Mouse (Mus musculus): ENCODE measurements around the gene Dock6. TPM values are rescaled to one million over a fixed set of nuclear protein-coding genes. Genes with fewer than 3 reads are reported as not detected.

Gene Dock6
- polyA plus RNA-seq, 1 experiment = 30.8 TPM

DNA sequence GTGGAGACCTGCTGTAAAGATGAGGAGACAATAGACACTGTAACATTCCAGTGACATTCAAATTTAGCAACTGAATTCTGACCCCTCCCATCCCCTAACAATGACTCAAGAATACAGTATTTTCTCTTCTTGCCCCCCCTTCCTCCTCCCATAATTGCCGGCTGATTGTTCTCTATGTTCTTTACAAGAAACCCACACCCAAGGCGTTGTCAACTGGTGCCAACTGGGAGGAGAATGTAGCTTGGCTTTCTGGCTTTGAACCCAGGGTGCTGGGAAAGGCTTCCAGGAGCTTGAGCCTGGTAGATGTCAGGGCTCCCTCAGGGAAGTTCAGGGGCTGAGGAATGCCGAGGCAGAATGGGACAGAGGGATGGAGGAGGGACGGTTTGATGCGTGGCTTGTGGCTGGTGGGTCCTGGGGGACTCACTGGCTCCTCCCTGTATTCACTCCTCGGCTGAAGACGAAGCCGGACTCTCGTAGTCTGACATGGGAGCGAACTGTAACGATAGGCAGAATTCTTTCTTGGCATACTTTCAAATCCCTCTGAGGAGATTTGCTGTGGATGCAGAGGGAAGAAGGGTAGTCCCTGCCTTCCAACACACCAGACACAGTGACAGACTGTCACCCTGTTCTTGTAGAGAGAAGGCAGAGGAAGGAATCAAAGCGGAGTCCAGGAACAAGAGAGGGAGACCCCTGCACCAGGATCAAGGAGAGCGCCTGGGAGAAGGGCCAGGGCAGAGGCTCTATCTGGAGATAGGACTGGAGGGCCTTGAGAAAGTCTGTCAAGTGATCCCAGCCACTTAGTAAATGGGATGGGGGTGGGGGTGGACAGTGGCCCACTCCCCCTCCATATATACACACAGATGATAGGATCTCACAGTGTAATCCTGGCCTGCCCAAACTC is 83.7 kb downstream of the Dock6 start:
- no peak for TF ChIP-seq CTCF (IDR thresholded peaks at IDR 0.05; ENCODE audit: borderline replicate concordance, control insufficient read depth, extremely low read depth, insufficient read depth, low read length, poor library complexity)
- no peak for TF ChIP-seq POLR2A (IDR thresholded peaks at IDR 0.05; ENCODE audit: control insufficient read depth, extremely low read depth, insufficient read depth, low read length, poor library complexity)
- WGBS = 92% methylated on average over 13 of the region's 13 CpGs
- Histone ChIP-seq H3K4me3 (ENCODE audit: control insufficient read depth, insufficient read depth, low read length) (no peak overlapping the region), H3K27ac (ENCODE audit: control insufficient read depth, insufficient read depth, low read length) (no peak overlapping the region), H3K27me3 (ENCODE audit: control insufficient read depth, insufficient read depth, low read length) (no peaks in the 10 kb centered on the region), H3K36me3 (ENCODE audit: control insufficient read depth, insufficient read depth, low read length) (no peaks in the 10 kb centered on the region), H3K4me1 (replicated peaks; ENCODE audit: control insufficient read depth, insufficient read depth, low read length) (no peaks in the 10 kb centered on the region)
- no peak for DNase-seq

GRCm38 (mm10) chr9:21767896-21768295 is 84.5 kb downstream of the Dock6 start:
- no peak overlapping the region for H3K4me3 ChIP-seq (ENCODE audit: control insufficient read depth, insufficient read depth, low read length)
- H3K4me1 ChIP-seq (replicated peaks; ENCODE audit: control insufficient read depth, insufficient read depth, low read length) = no peaks in the 10 kb centered on the region
- TF ChIP-seq POLR2A (IDR thresholded peaks at IDR 0.05; ENCODE audit: control insufficient read depth, extremely low read depth, insufficient read depth, low read length, poor library complexity) = no peak
- TF ChIP-seq CTCF (IDR thresholded peaks at IDR 0.05; ENCODE audit: borderline replicate concordance, control insufficient read depth, extremely low read depth, insufficient read depth, low read length, poor library complexity) = no peak
- WGBS = 95% methylated on average over 11 of the region's 11 CpGs
- H3K27ac ChIP-seq (ENCODE audit: control insufficient read depth, insufficient read depth, low read length) = no peak overlapping the region
- no peaks in the 10 kb centered on the region for H3K36me3 ChIP-seq (ENCODE audit: control insufficient read depth, insufficient read depth, low read length)
- no peak for DNase-seq
- no peaks in the 10 kb centered on the region for H3K27me3 ChIP-seq (ENCODE audit: control insufficient read depth, insufficient read depth, low read length)

DNA sequence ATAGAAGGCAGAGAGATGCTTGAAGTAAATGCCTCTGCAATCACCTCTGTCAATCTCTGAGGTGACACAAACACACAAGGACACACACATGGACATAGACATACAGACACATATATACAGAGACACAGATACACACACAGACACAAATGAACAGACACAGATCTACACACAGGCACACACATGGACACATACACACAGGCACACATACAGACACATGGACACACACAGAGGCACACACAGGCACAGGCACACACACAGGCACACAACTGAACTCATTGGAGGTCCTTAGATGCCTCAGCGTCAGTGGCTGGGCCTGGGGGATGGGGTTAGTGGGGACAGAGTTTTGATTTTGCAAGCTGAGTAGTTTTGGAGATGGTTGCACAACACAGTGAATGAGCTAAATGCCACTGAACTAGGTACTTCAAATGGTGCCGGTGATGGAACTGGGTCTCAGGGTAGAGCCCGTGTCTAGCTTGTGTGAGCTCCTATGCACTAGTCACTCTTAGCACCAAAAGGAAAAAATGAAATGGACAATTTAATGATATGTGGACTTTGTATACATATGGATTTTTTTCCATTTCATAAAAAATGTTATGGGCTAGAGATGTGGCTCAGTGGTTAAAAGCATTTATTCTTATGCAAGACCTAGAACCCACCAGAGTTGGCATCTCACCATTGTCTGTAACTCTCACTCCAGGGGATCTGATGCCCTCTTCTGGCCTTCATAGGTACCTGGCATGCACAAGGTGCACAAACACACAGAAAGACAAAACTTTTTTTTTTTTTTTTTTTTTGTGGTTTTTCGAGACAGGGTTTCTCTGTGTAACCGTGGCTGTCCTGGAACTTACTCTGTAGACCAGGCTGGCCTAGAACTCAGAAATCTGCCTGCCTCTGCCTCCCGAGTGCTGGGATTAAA is 88.1 kb downstream of the Dock6 start:
- no peaks in the 10 kb centered on the region for H3K27me3 ChIP-seq (ENCODE audit: control insufficient read depth, insufficient read depth, low read length)
- DNase-seq = no peak
- no peak overlapping the region for H3K4me3 ChIP-seq (ENCODE audit: control insufficient read depth, insufficient read depth, low read length)
- 86% methylated on average over 6 of the region's 6 CpGs for WGBS
- no peak overlapping the region for H3K27ac ChIP-seq (ENCODE audit: control insufficient read depth, insufficient read depth, low read length)
- TF ChIP-seq POLR2A (IDR thresholded peaks at IDR 0.05; ENCODE audit: control insufficient read depth, extremely low read depth, insufficient read depth, low read length, poor library complexity) (no peak), CTCF (IDR thresholded peaks at IDR 0.05; ENCODE audit: borderline replicate concordance, control insufficient read depth, extremely low read depth, insufficient read depth, low read length, poor library complexity) (no peak)
- H3K36me3 ChIP-seq (ENCODE audit: control insufficient read depth, insufficient read depth, low read length) = no peaks in the 10 kb centered on the region
- peaks cover 5% of the 10 kb centered on the region for H3K4me1 ChIP-seq (replicated peaks; ENCODE audit: control insufficient read depth, insufficient read depth, low read length)

GRCm38 (mm10) chr9:21762135-21762534 is 90.3 kb downstream of the Dock6 start:
- TF ChIP-seq CTCF (IDR thresholded peaks at IDR 0.05; ENCODE audit: borderline replicate concordance, control insufficient read depth, extremely low read depth, insufficient read depth, low read length, poor library complexity) = no peak
- TF ChIP-seq POLR2A (IDR thresholded peaks at IDR 0.05; ENCODE audit: control insufficient read depth, extremely low read depth, insufficient read depth, low read length, poor library complexity) = no peak
- Histone ChIP-seq H3K27ac (ENCODE audit: control insufficient read depth, insufficient read depth, low read length) (no peak overlapping the region), H3K27me3 (ENCODE audit: control insufficient read depth, insufficient read depth, low read length) (no peaks in the 10 kb centered on the region), H3K36me3 (ENCODE audit: control insufficient read depth, insufficient read depth, low read length) (no peaks in the 10 kb centered on the region), H3K4me3 (ENCODE audit: control insufficient read depth, insufficient read depth, low read length) (no peak overlapping the region), H3K4me1 (replicated peaks; ENCODE audit: control insufficient read depth, insufficient read depth, low read length) (peaks cover 21% of the 10 kb centered on the region)
- no peak for DNase-seq

DNA sequence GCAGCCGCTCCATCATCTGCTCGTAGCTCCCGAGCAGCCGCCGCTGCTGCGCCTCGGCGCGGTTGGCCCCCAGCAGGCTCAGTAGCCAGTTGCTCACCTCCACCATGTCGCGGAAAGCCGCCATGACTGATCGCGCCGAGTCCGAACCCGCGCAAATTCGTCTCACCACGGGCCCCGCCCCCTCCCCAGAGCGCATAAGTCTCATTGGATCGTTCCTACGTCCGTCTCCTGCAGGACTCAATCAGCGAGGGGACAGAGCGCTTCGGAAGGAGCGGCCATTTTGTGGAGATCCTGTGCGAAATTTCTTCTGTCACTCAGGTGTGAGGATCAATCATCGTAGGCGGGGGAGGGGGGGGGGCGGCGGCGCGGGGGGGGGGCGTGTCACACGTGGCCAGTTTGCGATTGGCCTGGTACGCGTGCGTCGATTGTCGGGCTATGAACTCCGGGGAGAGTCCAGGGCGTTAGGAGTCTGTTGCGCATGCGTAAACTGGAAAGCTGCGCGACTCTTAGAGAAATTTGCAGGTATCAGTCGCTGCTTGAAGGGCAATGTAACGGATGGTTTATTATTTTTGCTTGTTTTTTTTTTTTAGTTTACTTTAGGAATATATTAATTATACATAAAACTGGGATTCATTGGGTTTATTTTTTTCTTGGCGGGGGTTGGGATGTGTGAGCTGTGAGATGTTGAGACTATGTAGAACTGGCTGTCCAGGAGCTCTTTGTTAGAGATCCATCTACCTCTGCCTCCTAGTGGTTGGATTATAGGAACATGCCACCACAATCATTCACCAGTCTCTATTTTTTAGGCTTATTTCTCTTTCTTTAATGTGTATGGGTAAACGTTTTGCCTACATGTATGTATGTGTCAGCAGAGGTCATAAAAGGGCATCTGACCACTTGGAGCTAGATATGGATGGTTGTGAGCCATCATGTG is 92.0 kb downstream of the Dock6 start, which contains the start of gene Spc24:
Spc24 (minus strand) TSS at position 149 of the 934 bp plus-strand sequence.
- H3K27ac ChIP-seq (ENCODE audit: control insufficient read depth, insufficient read depth, low read length) = no peak within 1 kb of the TSS
- H3K4me1 ChIP-seq (replicated peaks; ENCODE audit: control insufficient read depth, insufficient read depth, low read length) = peaks cover 21% of the 10 kb centered on the region
- under 1% methylated on average over 49 of the region's 54 CpGs for WGBS
- no peaks in the 10 kb centered on the region for H3K36me3 ChIP-seq (ENCODE audit: control insufficient read depth, insufficient read depth, low read length)
- peak; percentile 96 for DNase-seq
- no peaks in the 10 kb centered on the region for H3K27me3 ChIP-seq (ENCODE audit: control insufficient read depth, insufficient read depth, low read length)
- TF ChIP-seq POLR2A (IDR thresholded peaks at IDR 0.05; ENCODE audit: control insufficient read depth, extremely low read depth, insufficient read depth, low read length, poor library complexity) (peak; percentile 59; the same call in 1 of the 2 replicates), CTCF (IDR thresholded peaks at IDR 0.05; ENCODE audit: borderline replicate concordance, control insufficient read depth, extremely low read depth, insufficient read depth, low read length, poor library complexity) (no peak)
- peak within 1 kb of the TSS; percentile 77 for H3K4me3 ChIP-seq (ENCODE audit: control insufficient read depth, insufficient read depth, low read length)

Measured in thymus, adult 2 months (tissue).